Mouse (Mus musculus) E14TG2a.4 (cell line): ENCODE measurements at regions not wholly inside any gene's neighbourhood (a gene's known extent, or its start where the extent isn't known, plus 50 kb on each side); places are given as distances from the start of the nearest gene placed in this dataset.

ENCODE experiments used
- CTCF ChIP-seq: conservative IDR thresholded peaks from 2 replicates; pipeline ENCODE4 v1.5.1; 2014; ENCODE audit warnings: low read length
- POU5F1 ChIP-seq: IDR thresholded peaks from 2 replicates; pipeline ENCODE4 v1.6.1; 2014; ENCODE audit warnings: low read length, borderline replicate concordance

GRCm38 (mm10) chr13:71273067-71273466 lies 431.5 kb upstream of the Adamts16 start:
- no peak for TF ChIP-seq POU5F1
- no peak for TF ChIP-seq CTCF
